ENCODE assay signal across 11 mouse cellular contexts in genomic region chr4:139131858-139132672, GRCm38 (mm10). TPM values are rescaled to one million over a fixed set of nuclear protein-coding genes. Genes with fewer than 3 reads are reported as not detected.
A peak's percentile ranks its signal among the peaks of the same experiment; 100 is the strongest.
DNase-seq lines count a peak whose midpoint lies in the region; ATAC-seq lines count a peak whose summit lies in the region.
"Had no signal": no experiment of that assay in that cellular context is flagged by ENCODE, and none has a peak within 500 bp of the region (broad histone marks: within the 10 kb centered on the region; RNA-seq: fewer than 3 reads in every experiment).

No protein-coding gene starts in this region.

- no peaks in the 10 kb centered on the region for H3K9me3 ChIP-seq in heart, embryonic 10.5 days
- no peaks in the 10 kb centered on the region for H3K9me3 ChIP-seq in neural tube, embryonic 12.5 days
- H3K9me3 ChIP-seq in liver, embryonic 15.5 days (replicated peaks): no peaks in the 10 kb centered on the region
- H3K9me3 ChIP-seq: heart, embryonic 13.5 days; kidney, embryonic 15.5 days; lung, embryonic 15.5 days had no signal

- peak overlapping the region; percentile 41 for H3K4me2 ChIP-seq in neural tube, embryonic 12.5 days (replicated peaks)
- peak overlapping the region; percentile 87 for H3K4me2 ChIP-seq in liver, embryonic 15.5 days

- no peak for DNase-seq in heart, embryonic 10.5 days (ENCODE audit: low spot score)
- no peak for DNase-seq in heart, postnatal 14 days
- DNase-seq in neural tube, embryonic 10.5 days (ENCODE audit: extremely low spot score, low spot score): no peak
- DNase-seq in spleen, adult 12 weeks (ENCODE audit: low spot score): no peak
- DNase-seq in thymus, postnatal 36 days: no peak
- DNase-seq in right cerebral cortex, postnatal 10 days (ENCODE audit: low spot score in 2 of 2): no peak

- no peak overlapping the region for H3K4me3 ChIP-seq in heart, embryonic 10.5 days
- H3K4me3 ChIP-seq in neural tube, embryonic 12.5 days: no peak overlapping the region
- 0 out of 2 replicates have a peak overlapping the region, but pooled peaks have one; percentile 9 for H3K4me3 ChIP-seq in liver, embryonic 15.5 days (replicated peaks)

- H3K27ac ChIP-seq in heart, embryonic 10.5 days: peak overlapping the region; percentile 65
- no peak overlapping the region for H3K27ac ChIP-seq in neural tube, embryonic 12.5 days
- H3K27ac ChIP-seq in liver, embryonic 15.5 days (replicated peaks): peak overlapping the region; percentile 45; the same call in 1 of the 2 replicates
- H3K27ac ChIP-seq: lung, embryonic 15.5 days had no signal

- WGBS in heart, embryonic 10.5 days: 79% methylated on average over 14 of the region's 14 CpGs
- WGBS in neural tube, embryonic 12.5 days: 81% methylated on average over 14 of the region's 14 CpGs
- WGBS in liver, embryonic 15.5 days (ENCODE audit: insufficient replicate concordance): 47% methylated on average over 14 of the region's 14 CpGs

- H3K27me3 ChIP-seq in heart, embryonic 10.5 days (ENCODE audit: insufficient read depth, poor library complexity, severe bottlenecking): no peaks in the 10 kb centered on the region
- H3K27me3 ChIP-seq in neural tube, embryonic 12.5 days (replicated peaks): no peaks in the 10 kb centered on the region
- H3K27me3 ChIP-seq in liver, embryonic 15.5 days: no peaks in the 10 kb centered on the region
- H3K27me3 ChIP-seq: heart, embryonic 13.5 days; kidney, embryonic 15.5 days; lung, embryonic 15.5 days had no signal

- peaks cover under 1% of the 10 kb centered on the region for H3K36me3 ChIP-seq in heart, embryonic 10.5 days
- H3K36me3 ChIP-seq in neural tube, embryonic 12.5 days: no peaks in the 10 kb centered on the region
- peaks cover under 1% of the 10 kb centered on the region; the same call in 1 of the 2 replicates for H3K36me3 ChIP-seq in liver, embryonic 15.5 days (replicated peaks)
- H3K36me3 ChIP-seq: lung, embryonic 15.5 days had no signal

- peaks cover 20% of the 10 kb centered on the region for H3K4me1 ChIP-seq in heart, embryonic 10.5 days
- peaks cover 16% of the 10 kb centered on the region for H3K4me1 ChIP-seq in neural tube, embryonic 12.5 days
- H3K4me1 ChIP-seq in liver, embryonic 15.5 days (replicated peaks): peaks cover 34% of the 10 kb centered on the region

- ATAC-seq in neural tube, embryonic 12.5 days (ENCODE audit: low FRiP score, low read depth): no peak
- no peak for ATAC-seq in liver, embryonic 15.5 days (ENCODE audit: insufficient read depth)

- no peak overlapping the region for H3K9ac ChIP-seq in neural tube, embryonic 12.5 days
- H3K9ac ChIP-seq in liver, embryonic 15.5 days: no peak overlapping the region
- H3K9ac ChIP-seq: lung, embryonic 15.5 days had no signal

- intact Hi-C loops in heart, postnatal 14 days (cut with DNase I): loop anchor here (5.0 kb wide), 3 partner anchors 35 to 115 kb away; partner anchors contain the start of gene Capzb

RNA-seq across cellular contexts. Expression of gene Minos1, which starts 1.2 kb away (rescaled TPM):
- 532 and 637 TPM in 2 replicates for polyA plus RNA-seq in heart, embryonic 10.5 days (2016; fragmentation: Nextera tagmentation; extraction: Ambion mirVana)
- total RNA-seq in heart, postnatal 14 days (2021): 100 to 1,000 TPM; 731 to 790 TPM
- polyA plus RNA-seq in neural tube, embryonic 12.5 days (2016; fragmentation: Nextera tagmentation; extraction: Ambion mirVana): 430 and 438 TPM in 2 replicates
- polyA plus RNA-seq in liver, embryonic 15.5 days (2015; fragmentation: Nextera tagmentation; extraction: Ambion mirVana): 228 and 290 TPM in 2 replicates

RNA-seq across cellular contexts. Expression of gene Nbl1, which starts 39.3 kb away (rescaled TPM):
- 6.4 and 7.3 TPM in 2 replicates for polyA plus RNA-seq in heart, embryonic 10.5 days (2016; fragmentation: Nextera tagmentation; extraction: Ambion mirVana)
- 10 to 100 TPM; 32.1 to 32.2 TPM for total RNA-seq in heart, postnatal 14 days (2021)
- 45.2 and 47.0 TPM in 2 replicates for polyA plus RNA-seq in neural tube, embryonic 12.5 days (2016; fragmentation: Nextera tagmentation; extraction: Ambion mirVana)
- 2.6 and 3.0 TPM in 2 replicates for polyA plus RNA-seq in liver, embryonic 15.5 days (2015; fragmentation: Nextera tagmentation; extraction: Ambion mirVana)

RNA-seq across cellular contexts. Expression of gene Htr6, which starts 56.7 kb away (rescaled TPM):
- polyA plus RNA-seq in heart, embryonic 10.5 days (2016; fragmentation: Nextera tagmentation; extraction: Ambion mirVana): not detected in 2 replicates
- not detected for total RNA-seq in heart, postnatal 14 days (2021)
- 0.10 TPM in 1 of 2 replicates, not detected in the other for polyA plus RNA-seq in neural tube, embryonic 12.5 days (2016; fragmentation: Nextera tagmentation; extraction: Ambion mirVana)
- polyA plus RNA-seq in liver, embryonic 15.5 days (2015; fragmentation: Nextera tagmentation; extraction: Ambion mirVana): not detected in 2 replicates
- polyA plus RNA-seq: heart, embryonic 13.5 days; kidney, embryonic 15.5 days; lung, embryonic 15.5 days had no signal
